Mouse (Mus musculus) ovary, adult 18-20 months (tissue): ENCODE measurements at regions not wholly inside any gene's neighbourhood (a gene's known extent, or its start where the extent isn't known, plus 50 kb on each side); places are given as distances from the start of the nearest gene placed in this dataset.
A peak's percentile ranks its signal among the peaks of the same experiment; 100 is the strongest.
"Not testable (repeated sequence)": the region's sequence is repeated elsewhere in the genome, so short reads cannot be mapped to it uniquely, and the experiment has no call there.

Experiments used
- DNase-seq: peaks from one replicate; pipeline ENCODE4 v3.0.0; 2022; ENCODE audit warnings: low spot score, mixed read lengths

DNA sequence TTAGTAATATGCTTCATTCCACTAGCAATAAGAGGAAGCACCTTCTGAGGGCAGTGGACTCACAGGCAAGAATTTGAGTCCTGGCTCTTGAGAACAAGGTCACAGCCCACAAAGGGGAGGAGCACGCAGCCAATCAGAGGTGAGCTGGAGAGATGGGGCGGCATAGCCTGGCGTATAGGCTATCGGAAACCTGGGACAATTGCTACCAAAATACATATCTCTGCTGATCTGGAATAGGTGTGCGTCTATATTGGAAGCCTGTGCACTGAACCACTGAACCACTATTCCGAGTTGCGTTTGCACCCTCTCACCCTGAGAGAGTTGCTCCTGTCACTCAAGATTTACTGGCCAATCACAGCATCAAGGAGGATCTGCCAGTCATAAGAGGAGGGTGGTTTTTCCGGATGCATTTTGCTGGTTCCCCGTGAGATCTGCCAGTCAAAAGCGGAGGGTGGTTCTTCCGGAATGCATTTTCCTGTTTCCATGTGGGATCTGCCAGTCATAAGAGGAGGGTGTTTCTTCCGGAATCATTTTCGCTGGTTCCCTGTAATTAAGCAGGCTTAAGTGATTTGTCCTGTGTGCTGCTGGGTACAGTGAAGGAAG lies 80.1 kb upstream of the Riok2 start:
- DNase-seq, result peak; percentile 84

DNA sequence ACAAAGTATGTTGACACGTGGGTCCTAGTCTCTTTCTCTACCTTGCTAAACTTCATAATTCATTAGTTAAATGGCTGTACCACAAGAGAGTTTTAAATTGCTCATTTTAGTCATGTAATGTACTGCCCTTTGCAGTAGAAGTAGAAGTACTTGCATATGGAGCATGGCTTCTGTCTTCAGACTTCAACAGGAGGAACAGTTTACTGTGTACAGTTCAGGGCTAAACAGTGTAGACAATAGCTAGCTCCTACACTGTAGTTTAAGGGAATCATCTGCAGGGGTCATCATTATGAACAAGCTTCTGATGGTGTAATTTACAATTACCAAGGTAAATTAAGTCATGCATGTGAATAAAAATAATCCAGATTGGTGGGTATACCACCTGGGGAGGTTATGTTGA lies 79.1 kb upstream of the Riok2 start:
- not testable (repeated sequence) for DNase-seq

DNA sequence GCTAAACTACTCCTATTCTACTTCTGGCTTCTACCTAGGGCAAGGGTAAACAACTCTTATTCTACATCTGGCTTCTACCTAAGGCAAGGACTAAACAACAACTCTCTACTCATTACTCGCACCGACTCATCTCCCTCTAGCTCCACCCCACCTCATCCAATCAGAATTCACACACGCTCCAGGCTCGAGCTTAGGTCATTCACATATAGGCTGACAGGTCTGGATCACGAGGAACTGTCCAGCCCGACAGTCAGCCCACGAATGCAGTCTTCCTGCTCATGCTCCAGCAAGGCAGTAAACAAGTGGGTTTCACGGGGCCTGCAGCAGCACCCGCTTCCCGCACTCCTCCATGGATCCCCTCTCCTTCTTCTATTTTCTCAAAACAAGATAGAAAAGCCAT lies 70.6 kb upstream of the Riok2 start:
- DNase-seq, result not testable (repeated sequence)
